Mouse (Mus musculus): ENCODE data around the gene 4931428F04Rik. TPM values are rescaled to one million over a fixed set of nuclear protein-coding genes. Genes with fewer than 3 reads are reported as not detected.

The 4931428F04Rik gene
- polyA plus RNA-seq (2015; fragmentation: Nextera tagmentation; extraction: Ambion mirVana): 12.1 and 14.5 TPM in 2 replicates

DNA sequence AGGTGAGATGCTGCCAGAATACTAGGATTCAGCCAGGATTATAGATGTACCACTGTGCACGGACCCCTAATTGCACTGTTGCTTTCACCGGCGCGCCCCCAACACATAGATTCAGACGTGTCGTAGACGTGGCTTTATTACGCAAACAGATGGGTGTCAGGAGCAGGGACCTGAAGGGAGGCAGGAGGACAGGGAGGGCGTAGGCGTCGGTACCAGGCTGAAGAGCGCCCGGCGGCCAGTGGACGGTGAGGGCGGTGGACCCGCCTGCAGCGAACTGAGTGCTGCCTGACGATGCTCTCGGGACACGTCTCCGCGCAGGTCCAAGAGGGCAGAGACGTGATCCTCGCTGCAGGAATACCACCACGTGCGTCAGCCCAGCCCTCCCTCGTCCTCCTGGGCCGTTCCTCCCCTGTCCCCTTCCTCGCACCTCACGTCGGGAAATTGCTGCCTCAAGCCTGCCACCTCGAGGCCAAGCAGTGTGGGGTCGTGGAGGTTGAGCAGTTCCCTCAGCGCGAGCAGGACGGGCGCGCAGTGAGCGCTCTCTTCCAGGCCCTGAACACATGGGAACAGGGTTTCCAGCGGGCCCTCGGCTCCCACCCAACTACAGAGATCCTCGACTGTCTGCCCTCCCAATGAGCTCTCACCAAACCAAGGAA lies at the start of gene 4931428F04Rik:
Gene 4931428F04Rik, minus strand, starts transcription at position 60 of the 656 bp plus-strand sequence.
- Histone ChIP-seq H3K27ac (replicated peaks) (peak within 1 kb of the TSS; percentile 90), H3K4me1 (peaks cover 25% of the 10 kb centered on the region), H3K4me2 (replicated peaks) (peak within 1 kb of the TSS; percentile 90), H3K9me3 (replicated peaks) (no peaks in the 10 kb centered on the region), H3K9ac (peak within 1 kb of the TSS; percentile 46), H3K27me3 (peaks cover 12% of the 10 kb centered on the region), H3K36me3 (no peaks in the 10 kb centered on the region), H3K4me3 (replicated peaks) (peak within 1 kb of the TSS; percentile 65)
- peak; percentile 22 for ATAC-seq (ENCODE audit: insufficient number of reproducible peaks, low FRiP score, low TSS enrichment, low read depth)
- 1% methylated on average over 43 of the region's 43 CpGs for WGBS

DNA sequence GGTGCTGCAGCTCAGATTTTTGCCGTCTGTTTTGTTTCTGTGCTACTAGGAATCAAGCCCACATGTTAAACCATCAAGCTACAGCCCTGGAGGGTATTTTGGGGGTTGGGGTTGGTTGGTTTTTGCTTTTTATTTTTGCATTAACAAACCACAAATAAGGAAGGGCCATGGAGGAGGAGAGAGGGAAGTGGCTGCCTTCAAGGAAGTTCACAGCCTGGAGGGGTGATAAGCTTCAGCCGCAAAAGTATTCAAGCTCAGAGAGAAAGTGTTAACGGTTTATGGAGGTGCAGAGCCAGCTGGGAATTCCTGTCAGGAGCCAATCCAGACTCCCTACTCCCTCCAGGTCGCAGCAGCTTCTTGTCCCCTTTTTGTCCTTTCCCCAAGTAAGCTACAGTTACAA lies 49.3 kb upstream of the 4931428F04Rik start:
- H3K36me3 ChIP-seq: peaks cover 27% of the 10 kb centered on the region
- no peak overlapping the region for H3K9ac ChIP-seq
- WGBS: 20% methylated on average over 4 of the region's 4 CpGs
- H3K27ac ChIP-seq (replicated peaks): 0 out of 2 replicates have a peak overlapping the region, but pooled peaks have one; percentile 28
- peaks cover 23% of the 10 kb centered on the region for H3K4me1 ChIP-seq
- no peaks in the 10 kb centered on the region for H3K27me3 ChIP-seq
- no peaks in the 10 kb centered on the region for H3K9me3 ChIP-seq (replicated peaks)
- H3K4me3 ChIP-seq (replicated peaks): no peak overlapping the region
- no peak for ATAC-seq (ENCODE audit: insufficient number of reproducible peaks, low FRiP score, low TSS enrichment, low read depth)
- H3K4me2 ChIP-seq (replicated peaks): no peak overlapping the region

DNA sequence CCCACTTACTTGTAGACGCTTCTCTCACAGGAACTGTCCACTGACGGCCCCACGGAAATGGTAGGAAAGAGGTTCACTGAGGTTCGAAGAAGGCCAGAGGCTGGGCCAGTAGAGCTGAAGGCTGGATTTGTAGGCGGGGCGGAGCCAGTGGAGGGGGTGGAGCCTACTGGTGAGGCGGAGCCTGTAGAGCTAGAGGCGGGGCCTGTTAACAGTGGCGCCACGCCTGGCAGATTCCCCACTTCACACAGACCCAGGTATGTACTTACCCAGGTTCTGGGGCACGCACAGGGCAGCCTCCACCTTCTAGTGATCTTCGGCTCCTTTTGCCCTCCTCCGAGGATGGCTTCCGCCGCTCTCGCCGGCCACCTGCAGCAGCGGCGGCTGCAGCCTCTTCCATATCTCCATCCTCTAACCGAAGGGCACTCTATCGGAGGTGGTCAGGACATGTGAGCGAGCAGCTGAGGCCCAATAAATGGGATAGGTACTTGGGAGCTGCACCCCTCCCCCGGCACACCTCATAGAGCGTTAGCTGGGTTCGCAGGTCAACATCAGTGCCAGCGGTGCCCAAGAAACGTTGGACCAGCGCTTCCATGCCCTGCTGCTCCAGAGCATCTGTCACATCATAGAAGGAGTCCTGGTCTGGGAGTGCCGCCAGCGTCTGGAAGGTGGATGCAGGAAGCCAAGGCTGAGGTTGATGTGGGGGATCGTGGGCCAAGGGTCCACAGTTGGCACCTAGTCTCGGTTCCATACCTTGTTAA lies 46.9 kb upstream of the 4931428F04Rik start:
- no peak overlapping the region for H3K9ac ChIP-seq
- H3K27me3 ChIP-seq: no peaks in the 10 kb centered on the region
- H3K9me3 ChIP-seq (replicated peaks): no peaks in the 10 kb centered on the region
- H3K4me2 ChIP-seq (replicated peaks): no peak overlapping the region
- ATAC-seq (ENCODE audit: insufficient number of reproducible peaks, low FRiP score, low TSS enrichment, low read depth): no peak
- H3K36me3 ChIP-seq: peaks cover 50% of the 10 kb centered on the region
- H3K27ac ChIP-seq (replicated peaks): no peak overlapping the region
- H3K4me1 ChIP-seq: peaks cover 19% of the 10 kb centered on the region
- H3K4me3 ChIP-seq (replicated peaks): no peak overlapping the region
- 65% methylated on average over 32 of the region's 32 CpGs for WGBS

DNA sequence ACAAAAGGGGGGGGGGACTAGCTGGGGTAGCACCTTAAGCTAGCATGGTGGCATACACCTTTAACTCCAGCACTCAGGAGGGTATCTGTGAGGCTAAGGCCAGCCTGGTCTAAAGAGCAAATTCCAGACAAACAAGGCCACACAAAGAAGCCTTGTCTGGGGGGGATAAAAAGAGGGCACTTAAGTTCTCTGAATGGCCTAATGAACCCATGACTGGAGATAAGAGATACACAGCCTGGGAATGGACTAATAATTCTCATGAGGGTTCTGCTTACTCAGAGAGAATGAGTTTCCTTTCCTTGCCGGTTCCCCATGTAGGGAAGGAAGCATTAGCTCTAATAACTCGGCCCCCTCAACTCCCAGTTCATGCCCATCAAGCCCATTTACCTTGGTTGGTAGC lies 42.9 kb upstream of the 4931428F04Rik start:
- Histone ChIP-seq H3K27me3 (no peaks in the 10 kb centered on the region), H3K9me3 (replicated peaks) (no peaks in the 10 kb centered on the region), H3K27ac (replicated peaks) (no peak overlapping the region), H3K4me2 (replicated peaks) (no peak overlapping the region), H3K36me3 (peaks cover 87% of the 10 kb centered on the region), H3K9ac (no peak overlapping the region), H3K4me1 (peaks cover under 1% of the 10 kb centered on the region), H3K4me3 (replicated peaks) (no peak overlapping the region)
- ATAC-seq (ENCODE audit: insufficient number of reproducible peaks, low FRiP score, low TSS enrichment, low read depth): no peak
- WGBS: 62% methylated on average over 2 of the region's 2 CpGs

DNA sequence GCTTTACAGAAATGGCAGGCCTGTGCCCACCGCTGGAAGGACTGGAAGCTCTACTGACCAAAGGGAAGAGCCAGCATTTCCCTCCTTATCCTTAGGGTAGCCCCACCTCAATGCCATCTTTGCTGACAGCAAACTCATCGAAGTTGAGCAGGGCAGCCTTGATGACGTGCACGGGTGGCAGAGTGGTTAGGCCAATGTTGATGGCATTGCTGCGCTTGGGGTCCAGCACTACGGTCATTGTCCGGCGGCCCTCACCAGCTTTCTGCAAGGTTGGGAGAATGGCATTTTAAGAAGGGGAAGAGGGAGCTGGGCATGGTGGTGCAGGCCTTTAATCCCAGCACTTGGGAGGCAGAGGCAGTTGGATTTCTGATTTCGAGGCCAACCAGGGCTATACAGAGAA lies 42.3 kb upstream of the 4931428F04Rik start:
- no peak overlapping the region for H3K9ac ChIP-seq
- peaks cover 85% of the 10 kb centered on the region for H3K36me3 ChIP-seq
- H3K27me3 ChIP-seq: no peaks in the 10 kb centered on the region
- WGBS: 93% methylated on average over 9 of the region's 9 CpGs
- no peak for ATAC-seq (ENCODE audit: insufficient number of reproducible peaks, low FRiP score, low TSS enrichment, low read depth)
- H3K27ac ChIP-seq (replicated peaks): no peak overlapping the region
- no peak overlapping the region for H3K4me3 ChIP-seq (replicated peaks)
- no peaks in the 10 kb centered on the region for H3K9me3 ChIP-seq (replicated peaks)
- peaks cover 7% of the 10 kb centered on the region for H3K4me1 ChIP-seq
- H3K4me2 ChIP-seq (replicated peaks): no peak overlapping the region

DNA sequence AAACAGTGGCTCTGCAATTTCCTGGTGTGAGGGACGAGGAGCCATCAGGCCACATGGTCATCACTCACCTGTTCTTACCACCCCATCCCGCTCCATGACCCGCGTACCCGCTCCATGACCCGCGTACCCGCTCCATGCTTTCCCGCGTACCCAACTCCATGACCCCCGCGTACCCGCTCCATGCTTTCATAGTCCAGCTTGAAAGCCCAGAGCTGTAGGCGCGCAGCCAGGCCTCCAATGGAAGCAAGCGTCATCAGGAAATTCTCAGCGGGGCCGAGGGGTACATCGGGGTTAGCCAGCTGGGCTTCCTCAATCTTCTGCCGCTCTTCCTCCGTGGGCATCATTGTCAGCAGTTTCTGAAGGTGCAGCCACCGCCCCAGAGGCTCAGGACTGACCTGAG lies 41.8 kb upstream of the 4931428F04Rik start:
- 94% methylated on average over 22 of the region's 22 CpGs for WGBS
- Histone ChIP-seq H3K36me3 (peaks cover 80% of the 10 kb centered on the region), H3K27ac (replicated peaks) (no peak overlapping the region), H3K9ac (no peak overlapping the region), H3K27me3 (no peaks in the 10 kb centered on the region), H3K9me3 (replicated peaks) (no peaks in the 10 kb centered on the region), H3K4me3 (replicated peaks) (no peak overlapping the region), H3K4me1 (peaks cover 8% of the 10 kb centered on the region), H3K4me2 (replicated peaks) (no peak overlapping the region)
- no peak for ATAC-seq (ENCODE audit: insufficient number of reproducible peaks, low FRiP score, low TSS enrichment, low read depth)

DNA sequence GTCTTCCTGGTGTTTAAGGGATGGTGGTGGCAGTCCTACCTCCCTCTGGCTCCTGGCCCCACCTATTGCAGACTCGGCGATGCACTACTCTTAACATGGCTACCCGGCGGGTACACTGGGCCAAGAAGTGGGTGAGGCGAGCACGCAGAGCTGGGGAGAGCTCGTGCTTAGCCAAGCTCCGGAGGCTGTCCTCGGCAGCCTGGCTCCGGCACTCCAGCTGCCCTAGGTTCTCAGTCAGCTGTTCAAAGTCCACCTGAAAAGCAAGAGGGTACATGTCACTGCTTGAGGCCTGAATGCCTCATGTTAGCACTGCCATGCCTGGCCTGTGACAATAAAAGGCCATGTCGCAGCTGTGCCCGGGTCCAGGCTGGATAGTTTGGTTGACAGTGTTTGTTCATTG lies 40.7 kb upstream of the 4931428F04Rik start:
- H3K27me3 ChIP-seq: no peaks in the 10 kb centered on the region
- H3K4me2 ChIP-seq (replicated peaks): no peak overlapping the region
- no peak overlapping the region for H3K9ac ChIP-seq
- peaks cover 69% of the 10 kb centered on the region for H3K36me3 ChIP-seq
- WGBS: 91% methylated on average over 12 of the region's 12 CpGs
- ATAC-seq (ENCODE audit: insufficient number of reproducible peaks, low FRiP score, low TSS enrichment, low read depth): no peak
- H3K27ac ChIP-seq (replicated peaks): no peak overlapping the region
- no peaks in the 10 kb centered on the region for H3K9me3 ChIP-seq (replicated peaks)
- H3K4me1 ChIP-seq: peaks cover 11% of the 10 kb centered on the region
- no peak overlapping the region for H3K4me3 ChIP-seq (replicated peaks)

DNA sequence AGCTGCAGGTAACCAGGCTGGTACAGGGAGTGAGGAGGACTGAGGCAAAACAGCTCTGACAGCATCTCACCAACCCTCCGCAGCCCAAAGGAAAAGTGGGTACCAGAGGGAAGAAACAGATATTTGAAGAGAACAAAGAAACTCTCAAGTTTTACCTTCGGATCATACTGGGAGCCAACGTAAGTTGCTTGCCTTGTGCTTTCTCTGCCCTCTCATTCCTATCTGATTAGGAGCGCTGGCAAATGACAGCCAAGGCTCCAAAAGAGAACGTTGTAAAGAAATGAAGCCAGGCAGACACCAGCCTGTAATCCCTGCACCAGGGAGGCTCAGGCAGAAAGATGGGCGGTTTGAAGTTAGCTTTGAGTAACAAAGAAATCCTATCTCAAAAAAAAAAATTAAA lies 37.3 kb upstream of the 4931428F04Rik start:
- H3K9ac ChIP-seq: peak overlapping the region; percentile 76
- H3K4me2 ChIP-seq (replicated peaks): peak overlapping the region; percentile 80
- H3K4me1 ChIP-seq: peaks cover 18% of the 10 kb centered on the region
- no peaks in the 10 kb centered on the region for H3K9me3 ChIP-seq (replicated peaks)
- H3K27me3 ChIP-seq: no peaks in the 10 kb centered on the region
- H3K4me3 ChIP-seq (replicated peaks): peak overlapping the region; percentile 91
- WGBS: 29% methylated on average over 6 of the region's 6 CpGs
- ATAC-seq (ENCODE audit: insufficient number of reproducible peaks, low FRiP score, low TSS enrichment, low read depth): no peak
- H3K36me3 ChIP-seq: peaks cover 50% of the 10 kb centered on the region
- H3K27ac ChIP-seq (replicated peaks): peak overlapping the region; percentile 94

DNA sequence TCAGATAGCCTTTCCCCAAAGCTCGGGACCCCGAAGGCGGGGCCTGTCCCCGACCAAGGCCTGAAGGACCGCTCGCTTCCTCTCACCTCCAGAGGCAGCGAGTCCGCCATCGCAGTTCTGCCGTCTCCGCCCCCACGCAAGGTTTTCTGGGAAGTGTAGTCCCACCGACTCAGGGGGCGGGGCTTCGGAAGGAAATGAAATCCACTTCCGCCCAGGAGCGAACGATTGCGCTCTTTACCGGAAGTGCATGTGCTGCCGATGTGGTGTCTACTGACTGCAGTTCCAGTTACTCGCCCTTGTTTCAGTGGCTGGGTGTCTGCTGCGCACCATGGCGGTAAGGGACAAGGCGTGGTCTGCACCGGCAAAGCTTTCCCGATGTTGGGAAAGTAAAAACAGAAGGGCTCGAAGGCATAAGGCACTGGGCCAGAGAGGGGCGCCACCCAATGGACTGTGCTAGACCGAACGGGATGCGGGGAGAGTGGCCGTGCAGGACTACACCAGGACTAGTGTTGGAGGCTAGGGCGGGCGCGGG lies 36.5 kb upstream of the 4931428F04Rik start, which contains the start of the genes Lrrc29 and Tmem208:
Gene Lrrc29, minus strand, starts transcription at position 138 of the 532 bp plus-strand sequence.
Gene Tmem208, plus strand, starts transcription at position 214 of the 532 bp plus-strand sequence.
- peak; percentile 89 for ATAC-seq (ENCODE audit: insufficient number of reproducible peaks, low FRiP score, low TSS enrichment, low read depth)
- Histone ChIP-seq H3K9me3 (replicated peaks) (no peaks in the 10 kb centered on the region), H3K9ac (peak within 1 kb of the TSS; percentile 93), H3K36me3 (peaks cover 43% of the 10 kb centered on the region), H3K4me3 (replicated peaks) (peak within 1 kb of the TSS; percentile 91), H3K27ac (replicated peaks) (peak within 1 kb of the TSS; percentile 94), H3K27me3 (no peaks in the 10 kb centered on the region), H3K4me1 (peaks cover 18% of the 10 kb centered on the region), H3K4me2 (replicated peaks) (peak within 1 kb of the TSS; percentile 80)
- WGBS: under 1% methylated on average over 36 of the region's 36 CpGs

DNA sequence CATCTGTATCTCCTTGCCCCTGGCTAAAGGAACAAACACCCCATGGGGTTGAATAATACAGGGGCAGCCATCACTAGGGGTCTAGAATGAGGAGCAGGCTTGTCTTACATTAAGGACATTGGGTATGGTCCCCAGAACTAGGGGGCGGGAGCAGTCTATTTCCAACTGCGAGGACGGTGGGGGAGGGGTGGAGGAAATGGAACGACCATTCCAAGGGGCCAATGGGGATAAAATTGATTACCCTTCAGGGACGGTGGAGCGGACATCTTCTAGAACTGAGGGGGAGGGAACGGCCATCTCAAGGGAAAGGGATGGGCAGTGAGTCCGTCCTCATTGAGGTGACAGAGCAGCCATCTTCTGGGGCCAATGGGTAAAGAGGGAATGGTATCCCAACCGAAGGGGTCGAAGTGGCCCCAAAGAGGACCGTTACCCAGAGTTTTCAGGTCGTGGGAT lies 36.0 kb upstream of the 4931428F04Rik start:
- Histone ChIP-seq H3K36me3 (peaks cover 37% of the 10 kb centered on the region), H3K4me3 (replicated peaks) (peak overlapping the region; percentile 91), H3K27ac (replicated peaks) (peak overlapping the region; percentile 94), H3K4me1 (peaks cover 18% of the 10 kb centered on the region), H3K9me3 (replicated peaks) (no peaks in the 10 kb centered on the region), H3K27me3 (no peaks in the 10 kb centered on the region), H3K9ac (peak overlapping the region; percentile 93), H3K4me2 (replicated peaks) (peak overlapping the region; percentile 80)
- WGBS: 1% methylated on average over 12 of the region's 12 CpGs
- no peak; the same call in 1 of the 2 replicates for ATAC-seq (ENCODE audit: insufficient number of reproducible peaks, low FRiP score, low TSS enrichment, low read depth)

DNA sequence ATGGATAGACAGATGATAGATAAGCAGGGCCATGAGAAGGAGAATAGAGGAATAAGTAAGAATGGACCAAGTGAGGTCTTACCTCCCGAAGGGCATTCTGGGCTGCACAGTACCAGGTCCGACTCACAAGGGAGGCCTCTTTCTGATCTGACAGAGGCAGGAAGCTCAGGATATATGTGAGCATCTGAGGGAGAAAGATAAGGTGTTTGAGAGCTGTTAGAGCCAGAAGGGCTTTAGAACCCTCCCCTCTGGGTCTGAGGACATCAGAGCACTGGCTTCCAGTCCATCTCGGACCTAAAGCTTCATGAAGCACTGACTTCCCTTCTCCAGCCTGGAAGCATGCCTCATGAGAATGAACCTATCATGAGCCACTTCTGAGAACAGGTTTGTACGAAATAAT lies 33.5 kb upstream of the 4931428F04Rik start:
- Histone ChIP-seq H3K27ac (replicated peaks) (no peak overlapping the region), H3K9me3 (replicated peaks) (no peaks in the 10 kb centered on the region), H3K4me3 (replicated peaks) (no peak overlapping the region), H3K4me2 (replicated peaks) (no peak overlapping the region), H3K4me1 (peaks cover 18% of the 10 kb centered on the region), H3K36me3 (peaks cover 29% of the 10 kb centered on the region), H3K9ac (no peak overlapping the region), H3K27me3 (no peaks in the 10 kb centered on the region)
- no peak for ATAC-seq (ENCODE audit: insufficient number of reproducible peaks, low FRiP score, low TSS enrichment, low read depth)
- 93% methylated on average over 4 of the region's 4 CpGs for WGBS

All from embryonic facial prominence, embryonic 15.5 days (tissue).